8 mouse cellular contexts compared by ENCODE assay signal in genomic region chr17:84956441-84956840, GRCm38 (mm10). TPM values are rescaled to one million over a fixed set of nuclear protein-coding genes. Genes with fewer than 3 reads are reported as not detected.
DNase-seq lines count a peak whose midpoint lies in the region; ATAC-seq and TF ChIP-seq lines count a peak whose summit lies in the region.

Ppm1b (plus strand) TSS chr17:84956741.

- WGBS in forebrain, embryonic 14.5 days: 28% methylated on average over 9 of the region's 9 CpGs
- WGBS in hindbrain, embryonic 12.5 days: 37% methylated on average over 9 of the region's 9 CpGs
- WGBS in limb, embryonic 15.5 days: 35% methylated on average over 9 of the region's 9 CpGs
- WGBS in stomach, embryonic 15.5 days: 26% methylated on average over 9 of the region's 9 CpGs

- TF ChIP-seq EP300 in MEL (IDR thresholded peaks at IDR 0.05; ENCODE audit: low read depth in 1 of 2, low read length in 2 of 2): no peak

- TF ChIP-seq CTCF in MEL (IDR thresholded peaks at IDR 0.05 in 2 of 3, conservative IDR thresholded peaks at IDR 0.05 in 1 of 3; ENCODE audit: control insufficient read depth in 1 of 3, insufficient read depth in 1 of 3, low read depth in 2 of 3, low read length in 3 of 3, poor library complexity in 1 of 3, severe bottlenecking in 1 of 3): no peak

- H3K27ac ChIP-seq in MEL (ENCODE audit: control insufficient read depth, low read depth, low read length): peak within 1 kb of the TSS; percentile 92
- H3K27ac ChIP-seq in forebrain, embryonic 14.5 days (ENCODE audit: low read depth, low read length): peak within 1 kb of the TSS; percentile 88
- peak within 1 kb of the TSS; percentile 95 for H3K27ac ChIP-seq in hindbrain, embryonic 12.5 days
- peak within 1 kb of the TSS; percentile 92 for H3K27ac ChIP-seq in limb, embryonic 15.5 days
- peak within 1 kb of the TSS; percentile 97 for H3K27ac ChIP-seq in stomach, embryonic 15.5 days

- peak within 1 kb of the TSS; percentile 72 to 73 for H3K4me3 ChIP-seq in MEL (ENCODE audit: control insufficient read depth in 1 of 2, insufficient read depth in 1 of 2, low read depth in 2 of 2, low read length in 2 of 2)
- peak within 1 kb of the TSS; percentile 98 for H3K4me3 ChIP-seq in forebrain, embryonic 14.5 days (ENCODE audit: low read depth, low read length)
- peak within 1 kb of the TSS; percentile 99 for H3K4me3 ChIP-seq in hindbrain, embryonic 12.5 days
- H3K4me3 ChIP-seq in limb, embryonic 15.5 days: peak within 1 kb of the TSS; percentile 95
- H3K4me3 ChIP-seq in stomach, embryonic 15.5 days (replicated peaks): peak within 1 kb of the TSS; percentile 83

- peaks cover 0 to 23% of the 10 kb centered on the region in 2 experiments; a peak in 2 of 4 replicates for H3K36me3 ChIP-seq in MEL (ENCODE audit: control insufficient read depth in 1 of 2, insufficient read depth in 2 of 2, low read length in 2 of 2)
- H3K36me3 ChIP-seq in forebrain, embryonic 14.5 days (ENCODE audit: control insufficient read depth, insufficient read depth, low read length): no peaks in the 10 kb centered on the region
- no peaks in the 10 kb centered on the region for H3K36me3 ChIP-seq in hindbrain, embryonic 12.5 days
- H3K36me3 ChIP-seq in limb, embryonic 15.5 days: no peaks in the 10 kb centered on the region
- H3K36me3 ChIP-seq in stomach, embryonic 15.5 days: no peaks in the 10 kb centered on the region

- H3K9ac ChIP-seq in MEL (ENCODE audit: control insufficient read depth, low read depth, low read length, poor library complexity, severe bottlenecking): peak within 1 kb of the TSS; percentile 81
- H3K9ac ChIP-seq in forebrain, embryonic 14.5 days (ENCODE audit: low read length): peak within 1 kb of the TSS; percentile 66
- H3K9ac ChIP-seq in hindbrain, embryonic 12.5 days: peak within 1 kb of the TSS; percentile 57
- peak within 1 kb of the TSS; percentile 26; the same call in 1 of the 2 replicates for H3K9ac ChIP-seq in limb, embryonic 15.5 days
- H3K9ac ChIP-seq in stomach, embryonic 15.5 days: peak within 1 kb of the TSS; percentile 14; the same call in 1 of the 2 replicates

- H3K27me3 ChIP-seq in MEL (ENCODE audit: control insufficient read depth in 1 of 2, insufficient read depth in 2 of 2, low read length in 2 of 2): no peaks in the 10 kb centered on the region
- no peaks in the 10 kb centered on the region for H3K27me3 ChIP-seq in forebrain, embryonic 14.5 days (replicated peaks; ENCODE audit: control insufficient read depth, insufficient read depth, low read length)
- no peaks in the 10 kb centered on the region for H3K27me3 ChIP-seq in hindbrain, embryonic 12.5 days
- no peaks in the 10 kb centered on the region for H3K27me3 ChIP-seq in limb, embryonic 15.5 days
- H3K27me3 ChIP-seq in stomach, embryonic 15.5 days (replicated peaks): no peaks in the 10 kb centered on the region

- peaks cover 29% of the 10 kb centered on the region for H3K79me2 ChIP-seq in MEL (ENCODE audit: control insufficient read depth, insufficient read depth, low read length, poor library complexity)

- peaks cover 2 to 16% of the 10 kb centered on the region in 2 experiments for H3K4me1 ChIP-seq in MEL (ENCODE audit: control insufficient read depth in 1 of 2, insufficient read depth in 2 of 2, low read length in 2 of 2)
- peaks cover 22% of the 10 kb centered on the region for H3K4me1 ChIP-seq in forebrain, embryonic 14.5 days (ENCODE audit: control insufficient read depth, insufficient read depth, low read length)
- peaks cover 29% of the 10 kb centered on the region for H3K4me1 ChIP-seq in hindbrain, embryonic 12.5 days
- peaks cover 19% of the 10 kb centered on the region for H3K4me1 ChIP-seq in limb, embryonic 15.5 days
- peaks cover 9% of the 10 kb centered on the region; the same call in 1 of the 2 replicates for H3K4me1 ChIP-seq in stomach, embryonic 15.5 days

- TF ChIP-seq POLR2A in MEL (IDR thresholded peaks at IDR 0.05; ENCODE audit: control insufficient read depth in 1 of 2, insufficient read depth in 1 of 2, low read depth in 1 of 2, low read length in 2 of 2, poor library complexity in 1 of 2): no peak

- peak within 1 kb of the TSS; percentile 71 for H3K4me2 ChIP-seq in forebrain, embryonic 14.5 days (ENCODE audit: low read length)
- peak within 1 kb of the TSS; percentile 73 for H3K4me2 ChIP-seq in hindbrain, embryonic 12.5 days (replicated peaks)
- peak within 1 kb of the TSS; percentile 73 for H3K4me2 ChIP-seq in limb, embryonic 15.5 days
- H3K4me2 ChIP-seq in stomach, embryonic 15.5 days: peak within 1 kb of the TSS; percentile 66

- no peaks in the 10 kb centered on the region for H3K9me3 ChIP-seq in MEL (replicated peaks; ENCODE audit: insufficient read depth, low read length)
- no peaks in the 10 kb centered on the region for H3K9me3 ChIP-seq in forebrain, embryonic 14.5 days (replicated peaks; ENCODE audit: control insufficient read depth, low read length)
- no peaks in the 10 kb centered on the region for H3K9me3 ChIP-seq in hindbrain, embryonic 12.5 days (replicated peaks)
- no peaks in the 10 kb centered on the region for H3K9me3 ChIP-seq in limb, embryonic 15.5 days
- H3K9me3 ChIP-seq in stomach, embryonic 15.5 days: no peaks in the 10 kb centered on the region

- no peak for ATAC-seq in forebrain, embryonic 14.5 days
- no peak for ATAC-seq in hindbrain, embryonic 12.5 days (ENCODE audit: low FRiP score)
- ATAC-seq in limb, embryonic 15.5 days (ENCODE audit: insufficient number of reproducible peaks, low FRiP score, low TSS enrichment, low read depth): no peak
- ATAC-seq in stomach, embryonic 15.5 days (ENCODE audit: insufficient read depth, low FRiP score, low read depth): no peak

- TF ChIP-seq RAD21 in MEL (IDR thresholded peaks at IDR 0.05; ENCODE audit: low read depth, low read length): no peak

- peak; percentile 14 for DNase-seq in embryo, embryonic 9.5 days (ENCODE audit: extremely low spot score)
- DNase-seq in embryo, embryonic 10 days (ENCODE audit: low spot score): no peak
- no peak for DNase-seq in MEL (ENCODE audit: low read depth, low spot score)
- DNase-seq in forebrain, embryonic 14.5 days (ENCODE audit: low spot score): no peak
- no peak for DNase-seq in cerebellum, adult 8-10 months

TF ChIP-seq in MEL, 35 proteins besides CTCF, POLR2A, EP300 and RAD21:
- TF ChIP-seq POLR2AphosphoS2 (IDR thresholded peaks at IDR 0.05; ENCODE audit: low read length) (no peak), USF1 (IDR thresholded peaks at IDR 0.05; ENCODE audit: low read depth, low read length) (no peak), RCOR1 (IDR thresholded peaks at IDR 0.05; ENCODE audit: low read depth, low read length) (no peak), E2F4 (IDR thresholded peaks at IDR 0.05; ENCODE audit: borderline replicate concordance, low read depth, low read length) (no peak)
TF ChIP-seq in MEL: peak in this region for 0.

RNA-seq across cellular contexts. Expression of gene Ppm1b, which starts in this region (rescaled TPM):
- 45.7 and 48.6 TPM in 2 replicates for total RNA-seq in MEL (2012; rRNA removed)
- 10 to 100 TPM in 1 of 2 experiments, not detected in 1; 51.6 TPM for polyA plus RNA-seq in MEL (2012; ENCODE audit: insufficient read depth in 1 of 2, insufficient read length in 2 of 2, low read depth in 1 of 2, low replicate concordance in 2 of 2, missing spikeins in 1 of 2)
- polyA plus RNA-seq in forebrain, embryonic 14.5 days (2014; fragmentation: Nextera tagmentation; extraction: Ambion mirVana): 73.9 and 79.4 TPM in 2 replicates
- polyA plus RNA-seq in hindbrain, embryonic 12.5 days (2016; fragmentation: Nextera tagmentation; extraction: Ambion mirVana): 106 and 115 TPM in 2 replicates
- polyA plus RNA-seq in limb, embryonic 15.5 days (2015; fragmentation: Nextera tagmentation; extraction: Ambion mirVana): 63.7 and 66.0 TPM in 2 replicates
- polyA plus RNA-seq in stomach, embryonic 15.5 days (2015; fragmentation: Nextera tagmentation; extraction: Ambion mirVana): 78.9 and 80.0 TPM in 2 replicates

Comparison
In these comparisons a context has a peak if more than half of its experiments do, and no peak if none do; other contexts are left out.
1. H3K9ac ChIP-seq: peak in every context shown above with its lines; median percentile 81 in MEL; 66 in forebrain, embryonic 14.5 days; 57 in hindbrain, embryonic 12.5 days; 26 in limb, embryonic 15.5 days; 14 in stomach, embryonic 15.5 days.